7 mouse cellular contexts compared by ENCODE assay signal in the genomic region with DNA sequence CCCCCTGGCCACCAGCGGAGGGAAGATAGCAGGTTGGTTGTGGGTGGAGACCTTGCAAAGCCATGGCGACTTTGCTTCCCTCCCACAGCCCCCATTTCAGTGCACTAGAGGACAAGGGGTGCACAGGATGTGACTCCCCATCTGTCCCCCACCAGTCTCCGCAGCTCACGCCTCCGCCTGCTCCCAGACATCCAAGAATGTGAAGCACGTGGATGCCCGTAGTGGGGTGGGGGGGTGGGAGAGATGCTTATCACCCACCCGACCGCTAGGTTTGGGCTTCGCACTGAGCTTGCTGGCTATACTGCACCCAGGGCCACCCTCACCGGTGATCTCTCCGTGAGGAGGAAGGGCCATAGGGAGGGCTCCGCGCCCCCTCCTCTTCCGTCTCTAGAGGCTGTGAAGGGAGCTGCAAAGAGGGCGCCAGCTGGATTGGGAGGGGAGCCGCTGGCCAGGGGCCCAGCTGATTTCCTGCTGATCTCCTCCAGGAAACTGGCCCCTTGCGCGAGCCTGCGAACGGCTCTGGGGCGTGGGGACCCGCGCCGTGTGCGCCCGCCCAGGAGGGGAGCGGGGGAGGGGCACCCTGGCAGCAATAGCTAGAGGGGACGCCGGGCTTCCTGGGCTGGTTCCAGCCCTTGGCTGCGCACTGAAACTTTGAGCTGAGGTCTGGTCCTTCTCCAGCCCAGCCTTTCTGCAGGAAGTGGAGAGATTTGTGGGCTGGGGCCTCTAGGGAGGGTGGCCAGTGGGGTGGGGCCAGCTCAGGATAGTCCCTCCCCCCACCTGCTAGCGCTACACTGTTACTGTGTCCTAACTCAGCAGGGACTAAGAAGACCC. TPM values are rescaled to one million over a fixed set of nuclear protein-coding genes. Genes with fewer than 3 reads are reported as not detected.
DNase-seq lines count a peak whose midpoint lies in the region; ATAC-seq and TF ChIP-seq lines count a peak whose summit lies in the region.

No protein-coding gene starts in this region.

- peaks cover 24% of the 10 kb centered on the region for H3K27me3 ChIP-seq in G1E (ENCODE audit: insufficient read depth, low read length)
- peaks cover 10% of the 10 kb centered on the region; the same call in 1 of the 2 replicates for H3K27me3 ChIP-seq in forebrain, embryonic 14.5 days (replicated peaks; ENCODE audit: control insufficient read depth, insufficient read depth, low read length)
- H3K27me3 ChIP-seq in limb, embryonic 11.5 days (ENCODE audit: control insufficient read depth, insufficient read depth, low read length), result no peaks in the 10 kb centered on the region
- peaks cover 36% of the 10 kb centered on the region for H3K27me3 ChIP-seq in midbrain, embryonic 12.5 days
- H3K27me3 ChIP-seq in stomach, embryonic 16.5 days (ENCODE audit: control insufficient read depth, insufficient read depth, low read length), result no peaks in the 10 kb centered on the region

- DNase-seq in G1E (ENCODE audit: low spot score), result peak; percentile 74
- peak; percentile 88 for DNase-seq in adrenal gland, postnatal 10 days
- DNase-seq in forebrain, embryonic 14.5 days (ENCODE audit: low spot score), result peak; percentile 87
- DNase-seq in heart, postnatal 4 days, result peak; percentile 94
- peak; percentile 79 for DNase-seq in limb, embryonic 11.5 days (ENCODE audit: low spot score)

- peak overlapping the region; percentile 62 for H3K9ac ChIP-seq in forebrain, embryonic 14.5 days (ENCODE audit: low read length)
- peak overlapping the region; percentile 31 for H3K9ac ChIP-seq in limb, embryonic 11.5 days (ENCODE audit: low read length)
- H3K9ac ChIP-seq in midbrain, embryonic 12.5 days (replicated peaks), result peak overlapping the region; percentile 61
- peak overlapping the region; percentile 88 for H3K9ac ChIP-seq in stomach, embryonic 16.5 days (ENCODE audit: low read length)

- no peaks in the 10 kb centered on the region for H3K9me3 ChIP-seq in G1E (replicated peaks)
- H3K9me3 ChIP-seq in forebrain, embryonic 14.5 days (replicated peaks; ENCODE audit: control insufficient read depth, low read length), result no peaks in the 10 kb centered on the region
- no peaks in the 10 kb centered on the region for H3K9me3 ChIP-seq in limb, embryonic 11.5 days (ENCODE audit: control insufficient read depth, low read length)
- H3K9me3 ChIP-seq in midbrain, embryonic 12.5 days, result no peaks in the 10 kb centered on the region
- H3K9me3 ChIP-seq in stomach, embryonic 16.5 days (replicated peaks; ENCODE audit: control insufficient read depth, low read length), result no peaks in the 10 kb centered on the region

- peaks cover 64% of the 10 kb centered on the region for H3K36me3 ChIP-seq in G1E (replicated peaks)
- H3K36me3 ChIP-seq in forebrain, embryonic 14.5 days (ENCODE audit: control insufficient read depth, insufficient read depth, low read length), result no peaks in the 10 kb centered on the region
- H3K36me3 ChIP-seq in limb, embryonic 11.5 days (ENCODE audit: control insufficient read depth, insufficient read depth, low read length), result 0 out of 2 replicates have a peak, but pooled peaks cover 2% of the 10 kb centered on the region
- H3K36me3 ChIP-seq in midbrain, embryonic 12.5 days, result no peaks in the 10 kb centered on the region
- peaks cover 9% of the 10 kb centered on the region; the same call in 1 of the 2 replicates for H3K36me3 ChIP-seq in stomach, embryonic 16.5 days (ENCODE audit: control insufficient read depth, insufficient read depth, low read length)

- peak overlapping the region; percentile 71 for H3K27ac ChIP-seq in forebrain, embryonic 14.5 days (ENCODE audit: low read depth, low read length)
- peak overlapping the region; percentile 90 for H3K27ac ChIP-seq in limb, embryonic 11.5 days (replicated peaks; ENCODE audit: low read depth, low read length)
- peak overlapping the region; percentile 95 for H3K27ac ChIP-seq in midbrain, embryonic 12.5 days (replicated peaks)
- H3K27ac ChIP-seq in stomach, embryonic 16.5 days (ENCODE audit: low read length), result peak overlapping the region; percentile 98

- 1% methylated on average over 28 of the region's 32 CpGs for WGBS in forebrain, embryonic 14.5 days
- WGBS in limb, embryonic 11.5 days, result 1% methylated on average over 30 of the region's 32 CpGs
- under 1% methylated on average over 31 of the region's 32 CpGs for WGBS in midbrain, embryonic 12.5 days
- under 1% methylated on average over 32 of the region's 32 CpGs for WGBS in stomach, embryonic 16.5 days

- peak overlapping the region; percentile 77 for H3K4me3 ChIP-seq in G1E (ENCODE audit: low read depth, low read length)
- peak overlapping the region; percentile 30 for H3K4me3 ChIP-seq in forebrain, embryonic 14.5 days (ENCODE audit: low read depth, low read length)
- peak overlapping the region; percentile 33 for H3K4me3 ChIP-seq in limb, embryonic 11.5 days (ENCODE audit: low read depth, low read length)
- H3K4me3 ChIP-seq in midbrain, embryonic 12.5 days, result peak overlapping the region; percentile 53
- peak overlapping the region; percentile 79 for H3K4me3 ChIP-seq in stomach, embryonic 16.5 days (replicated peaks; ENCODE audit: low read length)

- no peak for TF ChIP-seq CTCF in G1E (IDR thresholded peaks at IDR 0.05; ENCODE audit: low read depth, low read length)

- H3K4me2 ChIP-seq in forebrain, embryonic 14.5 days (ENCODE audit: low read length), result peak overlapping the region; percentile 100
- H3K4me2 ChIP-seq in limb, embryonic 11.5 days (ENCODE audit: low read depth, severe bottlenecking), result peak overlapping the region; percentile 89
- peak overlapping the region; percentile 91 for H3K4me2 ChIP-seq in midbrain, embryonic 12.5 days (replicated peaks)
- peak overlapping the region; percentile 100 for H3K4me2 ChIP-seq in stomach, embryonic 16.5 days (ENCODE audit: low read depth, low read length)

- H3K4me1 ChIP-seq in G1E (ENCODE audit: insufficient read depth, low read depth, low read length), result peaks cover 96% of the 10 kb centered on the region
- peaks cover 82% of the 10 kb centered on the region for H3K4me1 ChIP-seq in forebrain, embryonic 14.5 days (ENCODE audit: control insufficient read depth, insufficient read depth, low read length)
- peaks cover 81% of the 10 kb centered on the region for H3K4me1 ChIP-seq in limb, embryonic 11.5 days (ENCODE audit: control insufficient read depth, insufficient read depth, low read length)
- peaks cover 95% of the 10 kb centered on the region for H3K4me1 ChIP-seq in midbrain, embryonic 12.5 days
- H3K4me1 ChIP-seq in stomach, embryonic 16.5 days (ENCODE audit: control insufficient read depth, insufficient read depth, low read length), result peaks cover 86% of the 10 kb centered on the region

- ATAC-seq in G1E (ENCODE audit: extremely low read depth, insufficient number of reproducible peaks, low FRiP score, poor library complexity, severe bottlenecking), result peak; percentile 46
- ATAC-seq in forebrain, embryonic 14.5 days, result peak; percentile 69
- peak; percentile 71 for ATAC-seq in limb, embryonic 11.5 days (ENCODE audit: insufficient number of reproducible peaks, low FRiP score, low TSS enrichment, low read depth)
- peak; percentile 21; the same call in 1 of the 2 replicates for ATAC-seq in midbrain, embryonic 12.5 days (ENCODE audit: low FRiP score, low read depth)
- ATAC-seq in stomach, embryonic 16.5 days (ENCODE audit: insufficient read depth, low FRiP score), result peak; percentile 88

RNA-seq across cellular contexts. Expression of a gene that starts 19.4 kb away (rescaled TPM):
- total RNA-seq in G1E (2014; fragmentation: Nextera tagmentation) (not detected in 2 replicates), G1E (2017) (not detected in 2 replicates)
- polyA plus RNA-seq in G1E (2012), result not detected in 2 replicates
- total RNA-seq in adrenal gland, postnatal 10 days (2021), result under 1 TPM; 0.45 to 0.73 TPM
- 0.27 and 0.28 TPM in 2 replicates for polyA plus RNA-seq in forebrain, embryonic 14.5 days (2014; fragmentation: Nextera tagmentation; extraction: Ambion mirVana)
- 1 to 10 TPM; 2.0 to 2.5 TPM for total RNA-seq in heart, postnatal 4 days (2021)
- polyA plus RNA-seq in limb, embryonic 11.5 days (2014; fragmentation: Nextera tagmentation; extraction: Ambion mirVana), result 0.40 TPM in 1 of 2 replicates, not detected in the other
- 0.67 and 0.80 TPM in 2 replicates for polyA plus RNA-seq in midbrain, embryonic 12.5 days (2016; fragmentation: Nextera tagmentation; extraction: Ambion mirVana)
- 0.44 TPM in 1 of 2 replicates, not detected in the other for polyA plus RNA-seq in stomach, embryonic 16.5 days (2015; fragmentation: Nextera tagmentation; extraction: Ambion mirVana)

RNA-seq across cellular contexts. Expression of a gene that starts 35.8 kb away (rescaled TPM):
- total RNA-seq in G1E (2014; fragmentation: Nextera tagmentation) (109 and 110 TPM in 2 replicates), G1E (2017) (16.9 and 17.1 TPM in 2 replicates)
- polyA plus RNA-seq in G1E (2012), result 84.4 and 103 TPM in 2 replicates
- 10 to 100 TPM; 26.2 to 34.7 TPM for total RNA-seq in adrenal gland, postnatal 10 days (2021)
- polyA plus RNA-seq in forebrain, embryonic 14.5 days (2014; fragmentation: Nextera tagmentation; extraction: Ambion mirVana), result 8.2 and 9.8 TPM in 2 replicates
- total RNA-seq in heart, postnatal 4 days (2021), result 10 to 100 TPM; 34.6 to 38.1 TPM
- polyA plus RNA-seq in limb, embryonic 11.5 days (2014; fragmentation: Nextera tagmentation; extraction: Ambion mirVana), result 46.7 and 48.7 TPM in 2 replicates
- 15.5 and 17.3 TPM in 2 replicates for polyA plus RNA-seq in midbrain, embryonic 12.5 days (2016; fragmentation: Nextera tagmentation; extraction: Ambion mirVana)
- polyA plus RNA-seq in stomach, embryonic 16.5 days (2015; fragmentation: Nextera tagmentation; extraction: Ambion mirVana), result 28.8 and 30.1 TPM in 2 replicates

RNA-seq across cellular contexts. Expression of a gene that starts 55.8 kb away (rescaled TPM):
- total RNA-seq in G1E (2014; fragmentation: Nextera tagmentation) (60.7 and 84.9 TPM in 2 replicates), G1E (2017) (52.7 and 63.4 TPM in 2 replicates)
- polyA plus RNA-seq in G1E (2012), result 3.4 and 4.1 TPM in 2 replicates
- 1 to 10 TPM; 3.8 to 6.5 TPM for total RNA-seq in adrenal gland, postnatal 10 days (2021)
- polyA plus RNA-seq in forebrain, embryonic 14.5 days (2014; fragmentation: Nextera tagmentation; extraction: Ambion mirVana), result 14.1 and 16.4 TPM in 2 replicates
- 10 to 100 TPM in 1 of 2 experiments, 1 to 10 TPM in 1; 9.8 to 10.2 TPM for total RNA-seq in heart, postnatal 4 days (2021)
- 58.7 and 63.4 TPM in 2 replicates for polyA plus RNA-seq in limb, embryonic 11.5 days (2014; fragmentation: Nextera tagmentation; extraction: Ambion mirVana)
- 28.3 and 29.0 TPM in 2 replicates for polyA plus RNA-seq in midbrain, embryonic 12.5 days (2016; fragmentation: Nextera tagmentation; extraction: Ambion mirVana)
- 26.9 and 28.1 TPM in 2 replicates for polyA plus RNA-seq in stomach, embryonic 16.5 days (2015; fragmentation: Nextera tagmentation; extraction: Ambion mirVana)

Comparison
In these comparisons a context has a peak if more than half of its experiments do, and no peak if none do; other contexts are left out.
1. Peak in every context shown above with its lines: DNase-seq, ATAC-seq, H3K4me3 ChIP-seq and H3K27ac ChIP-seq.
2. ATAC-seq: peak in every context shown above with its lines; median percentile 88 in stomach, embryonic 16.5 days; 71 in limb, embryonic 11.5 days; 69 in forebrain, embryonic 14.5 days; 46 in G1E; 21 in midbrain, embryonic 12.5 days.
3. H3K9ac ChIP-seq: peak in every context shown above with its lines; median percentile 88 in stomach, embryonic 16.5 days; 62 in forebrain, embryonic 14.5 days; 61 in midbrain, embryonic 12.5 days; 31 in limb, embryonic 11.5 days.